Mouse (Mus musculus): ENCODE measurements around the gene Rbm47. TPM values are rescaled to one million over a fixed set of nuclear protein-coding genes. Genes with fewer than 3 reads are reported as not detected.

Gene Rbm47
- polyA plus RNA-seq, 1 experiment: 310 TPM

- WGBS: 82% methylated on average over 5 of the region's 5 CpGs
- no peak for TF ChIP-seq POLR2A (IDR thresholded peaks at IDR 0.05; ENCODE audit: low read depth, low read length)
- TF ChIP-seq CTCF (IDR thresholded peaks at IDR 0.05; ENCODE audit: extremely low read depth, insufficient read length, insufficient replicate concordance, low read depth, low read length): no peak
- Histone ChIP-seq H3K36me3 (ENCODE audit: control insufficient read depth, insufficient read depth, low read length) (no peaks in the 10 kb centered on the region), H3K4me3 (ENCODE audit: low read depth, low read length) (no peak overlapping the region), H3K27ac (ENCODE audit: insufficient read depth, low read depth, low read length) (no peak overlapping the region), H3K27me3 (ENCODE audit: control insufficient read depth, insufficient read depth, low read length) (no peaks in the 10 kb centered on the region), H3K4me1 (ENCODE audit: control insufficient read depth, insufficient read depth, insufficient read length, low read length) (peaks cover 16% of the 10 kb centered on the region; the same call in 1 of the 2 replicates)
These were observed 186.5 kb downstream of the Rbm47 start for GRCm38 (mm10) chr5:65986426-65986825.

- H3K4me1 ChIP-seq (ENCODE audit: control insufficient read depth, insufficient read depth, insufficient read length, low read length): no peaks in the 10 kb centered on the region
- H3K36me3 ChIP-seq (ENCODE audit: control insufficient read depth, insufficient read depth, low read length): no peaks in the 10 kb centered on the region
- no peak for TF ChIP-seq POLR2A (IDR thresholded peaks at IDR 0.05; ENCODE audit: low read depth, low read length)
- TF ChIP-seq CTCF (IDR thresholded peaks at IDR 0.05; ENCODE audit: extremely low read depth, insufficient read length, insufficient replicate concordance, low read depth, low read length): no peak
- WGBS: 89% methylated on average over 13 of the region's 13 CpGs
- H3K27me3 ChIP-seq (ENCODE audit: control insufficient read depth, insufficient read depth, low read length): no peaks in the 10 kb centered on the region
- no peak overlapping the region for H3K4me3 ChIP-seq (ENCODE audit: low read depth, low read length)
- no peak overlapping the region for H3K27ac ChIP-seq (ENCODE audit: insufficient read depth, low read depth, low read length)
These were observed 197.2 kb downstream of the Rbm47 start for GRCm38 (mm10) chr5:65975731-65976130.

- H3K4me1 ChIP-seq (ENCODE audit: control insufficient read depth, insufficient read depth, insufficient read length, low read length): no peaks in the 10 kb centered on the region
- WGBS: 76% methylated on average over 2 of the region's 2 CpGs
These were observed 199.7 kb downstream of the Rbm47 start for GRCm38 (mm10) chr5:65973189-65973588.

GRCm38 (mm10) chr5:65968004-65968403 lies 204.9 kb downstream of the Rbm47 start:
- no peaks in the 10 kb centered on the region for H3K4me1 ChIP-seq (ENCODE audit: control insufficient read depth, insufficient read depth, insufficient read length, low read length)
- no peak overlapping the region for H3K4me3 ChIP-seq (ENCODE audit: low read depth, low read length)
- no peaks in the 10 kb centered on the region for H3K36me3 ChIP-seq (ENCODE audit: control insufficient read depth, insufficient read depth, low read length)
- TF ChIP-seq POLR2A (IDR thresholded peaks at IDR 0.05; ENCODE audit: low read depth, low read length) (no peak), CTCF (IDR thresholded peaks at IDR 0.05; ENCODE audit: extremely low read depth, insufficient read length, insufficient replicate concordance, low read depth, low read length) (no peak)
- WGBS: 88% methylated on average over 3 of the region's 3 CpGs
- no peak overlapping the region for H3K27ac ChIP-seq (ENCODE audit: insufficient read depth, low read depth, low read length)
- H3K27me3 ChIP-seq (ENCODE audit: control insufficient read depth, insufficient read depth, low read length): no peaks in the 10 kb centered on the region

More at GRCm38 (mm10) chr5:65973189-65973588, 199.7 kb downstream of the Rbm47 start:
- H3K27me3 ChIP-seq (ENCODE audit: control insufficient read depth, insufficient read depth, low read length): no peaks in the 10 kb centered on the region
- TF ChIP-seq CTCF (IDR thresholded peaks at IDR 0.05; ENCODE audit: extremely low read depth, insufficient read length, insufficient replicate concordance, low read depth, low read length) (no peak), POLR2A (IDR thresholded peaks at IDR 0.05; ENCODE audit: low read depth, low read length) (no peak)
- H3K4me3 ChIP-seq (ENCODE audit: low read depth, low read length): no peak overlapping the region
- H3K36me3 ChIP-seq (ENCODE audit: control insufficient read depth, insufficient read depth, low read length): no peaks in the 10 kb centered on the region
- H3K27ac ChIP-seq (ENCODE audit: insufficient read depth, low read depth, low read length): no peak overlapping the region

GRCm38 (mm10) chr5:65967091-65967490 lies 205.8 kb downstream of the Rbm47 start:
- H3K27ac ChIP-seq (ENCODE audit: insufficient read depth, low read depth, low read length): no peak overlapping the region
- H3K4me3 ChIP-seq (ENCODE audit: low read depth, low read length): no peak overlapping the region
- WGBS: 84% methylated on average over 12 of the region's 12 CpGs
- H3K27me3 ChIP-seq (ENCODE audit: control insufficient read depth, insufficient read depth, low read length): no peaks in the 10 kb centered on the region
- TF ChIP-seq CTCF (IDR thresholded peaks at IDR 0.05; ENCODE audit: extremely low read depth, insufficient read length, insufficient replicate concordance, low read depth, low read length): no peak
- H3K36me3 ChIP-seq (ENCODE audit: control insufficient read depth, insufficient read depth, low read length): no peaks in the 10 kb centered on the region
- no peaks in the 10 kb centered on the region for H3K4me1 ChIP-seq (ENCODE audit: control insufficient read depth, insufficient read depth, insufficient read length, low read length)

Other genes starting within 250 kb of the Rbm47 start
- gene Chrna9, start 238.2 kb downstream of the Rbm47 start, polyA plus RNA-seq (2012; rRNA removed): not detected in 2 replicates
- 4.7 and 10.9 TPM in 2 replicates for gene 9130230L23Rik, start 168.8 kb downstream of the Rbm47 start, polyA plus RNA-seq (2012; rRNA removed)
- gene Nsun7, start 86.8 kb upstream of the Rbm47 start, polyA plus RNA-seq (2012; rRNA removed): not detected in 2 replicates

Data from small intestine, adult 2 months (tissue).